Mouse (Mus musculus): Measurements from ENCODE around the gene Pdzrn3.

Pdzrn3 gene

DNA sequence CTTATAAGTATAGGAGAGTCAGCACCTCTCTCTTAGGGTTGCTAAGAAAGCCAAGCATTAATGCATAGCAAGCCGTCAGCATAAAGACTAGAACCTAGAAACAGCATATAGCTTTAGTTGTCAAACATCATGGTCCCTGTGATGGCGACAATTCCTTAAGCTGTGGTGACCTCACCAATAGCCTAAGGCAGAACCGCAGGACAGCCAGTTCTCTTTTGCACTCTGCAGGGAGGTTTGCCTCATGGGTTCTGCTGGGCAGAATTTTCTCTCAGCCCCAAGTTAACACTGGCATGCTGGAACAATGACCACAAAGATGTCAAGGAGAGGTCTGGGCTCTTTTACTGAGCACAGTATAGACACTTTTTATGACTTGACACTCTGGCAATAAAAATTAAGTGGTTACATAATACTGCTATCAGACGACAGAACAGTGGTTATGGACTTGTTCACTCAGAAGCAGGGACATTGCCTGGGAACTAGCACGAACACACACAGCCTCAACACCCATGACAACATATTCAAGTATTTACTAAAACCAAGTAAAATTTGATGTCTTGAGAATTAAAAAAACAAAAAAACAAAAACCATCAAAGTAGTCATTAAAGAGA, 90.0 kb downstream of the Pdzrn3 start:
- DNase-seq, result no peak

DNA sequence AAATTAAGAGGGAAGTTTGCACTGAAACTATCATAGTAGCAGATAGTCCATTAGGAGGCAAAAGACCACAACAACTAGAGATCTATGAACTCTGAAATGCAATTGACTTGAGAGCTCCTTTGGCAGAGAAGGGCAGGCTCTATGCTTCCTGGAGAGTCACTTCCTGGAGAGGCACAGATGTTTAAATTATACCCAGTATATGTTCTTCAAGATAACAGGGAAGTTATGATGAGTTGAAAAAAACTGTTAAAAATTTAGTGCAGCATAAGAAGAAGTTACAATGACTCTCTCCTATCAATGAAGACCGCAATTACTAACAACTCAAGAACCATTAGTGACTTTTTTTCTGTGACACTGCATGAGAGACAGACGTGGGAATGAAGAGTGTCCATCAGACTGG, 90.6 kb downstream of the Pdzrn3 start:
- no peak for DNase-seq

DNA sequence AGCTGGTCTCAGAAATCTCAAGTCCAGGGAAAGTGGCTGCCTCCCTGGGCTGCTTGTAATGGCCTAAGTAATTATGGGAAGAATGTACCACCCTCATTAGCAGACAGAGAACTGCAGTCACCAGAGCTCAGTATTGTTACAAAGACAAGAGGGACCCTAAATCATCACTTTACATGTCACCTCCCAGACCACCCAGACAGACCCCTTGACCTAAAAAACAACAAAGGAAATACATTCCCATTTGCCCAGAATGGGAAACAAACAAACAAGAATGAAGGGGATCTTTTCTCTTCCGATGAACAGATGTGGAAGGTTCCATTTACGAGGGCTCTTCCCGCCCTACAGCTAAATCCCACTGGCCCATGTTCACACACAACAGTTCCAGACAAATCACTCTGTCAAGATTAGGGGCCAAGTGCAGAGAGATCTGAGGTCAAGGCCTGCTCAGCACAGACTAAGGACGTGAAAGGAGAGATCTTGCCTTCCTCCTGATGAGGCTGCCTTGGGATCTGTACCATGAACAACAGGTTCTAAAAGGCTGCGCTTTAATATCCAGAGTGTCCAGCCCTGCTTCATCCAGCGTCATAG, 93.2 kb downstream of the Pdzrn3 start:
- DNase-seq, result no peak

DNA sequence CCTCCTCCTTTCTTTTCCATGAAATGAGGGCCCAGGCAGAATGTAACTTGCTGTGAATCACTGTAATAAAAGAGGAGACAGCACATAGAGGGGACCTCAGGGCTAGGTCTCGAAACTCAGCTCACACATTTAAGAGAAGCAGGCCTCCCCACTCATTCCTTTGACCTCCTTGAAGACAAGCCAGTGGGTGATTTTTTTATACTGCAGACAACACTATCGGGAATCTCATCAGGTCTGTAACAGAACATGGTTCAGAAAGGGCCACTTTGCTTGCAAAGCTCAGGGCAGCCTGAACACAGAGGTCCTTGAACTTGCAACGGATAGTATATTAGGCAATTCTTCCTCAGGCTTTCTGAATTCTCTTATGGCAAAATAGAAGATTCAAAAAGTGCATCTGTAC, 93.8 kb downstream of the Pdzrn3 start:
- no peak for DNase-seq

DNA sequence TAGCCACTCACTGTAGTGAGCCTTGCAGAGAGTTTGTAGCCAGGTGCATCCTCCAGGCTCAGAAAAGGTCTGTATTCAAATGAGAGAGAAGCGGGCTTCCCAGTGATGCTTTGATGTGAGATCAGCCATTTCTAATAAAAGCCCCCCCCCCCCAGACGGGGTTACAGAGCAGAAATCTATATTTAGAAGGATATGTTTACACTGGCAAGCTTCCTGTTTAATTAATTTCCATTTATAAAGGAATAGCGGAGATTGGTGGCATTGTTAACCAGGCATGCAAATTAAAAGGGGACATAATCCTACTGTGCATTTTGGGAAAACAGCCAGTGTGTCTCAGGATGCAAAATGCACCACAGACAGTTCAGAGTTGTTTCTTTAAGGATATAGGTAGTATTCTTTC, 96.1 kb downstream of the Pdzrn3 start:
- DNase-seq, result no peak

DNA sequence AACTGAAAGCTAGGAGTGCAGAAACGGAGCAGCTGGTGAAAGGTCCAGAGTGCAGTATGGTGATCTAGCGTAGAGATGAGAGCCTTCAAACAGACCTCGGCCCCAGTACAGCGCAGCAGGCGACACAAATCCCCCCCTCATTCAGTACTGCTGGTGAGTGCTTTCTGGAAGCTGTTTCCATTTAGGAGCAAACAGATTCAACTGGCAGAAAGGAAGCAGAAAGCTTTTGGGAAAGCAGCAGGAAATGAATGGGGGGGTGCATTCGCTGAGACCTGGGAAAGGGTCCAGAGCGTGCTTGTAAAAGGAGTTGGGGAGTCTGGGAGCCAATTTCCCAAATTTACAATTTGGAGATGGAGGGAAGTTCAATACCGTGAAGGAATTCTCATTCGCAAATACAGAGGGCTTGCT, 96.9 kb downstream of the Pdzrn3 start:
- no peak for DNase-seq

DNA sequence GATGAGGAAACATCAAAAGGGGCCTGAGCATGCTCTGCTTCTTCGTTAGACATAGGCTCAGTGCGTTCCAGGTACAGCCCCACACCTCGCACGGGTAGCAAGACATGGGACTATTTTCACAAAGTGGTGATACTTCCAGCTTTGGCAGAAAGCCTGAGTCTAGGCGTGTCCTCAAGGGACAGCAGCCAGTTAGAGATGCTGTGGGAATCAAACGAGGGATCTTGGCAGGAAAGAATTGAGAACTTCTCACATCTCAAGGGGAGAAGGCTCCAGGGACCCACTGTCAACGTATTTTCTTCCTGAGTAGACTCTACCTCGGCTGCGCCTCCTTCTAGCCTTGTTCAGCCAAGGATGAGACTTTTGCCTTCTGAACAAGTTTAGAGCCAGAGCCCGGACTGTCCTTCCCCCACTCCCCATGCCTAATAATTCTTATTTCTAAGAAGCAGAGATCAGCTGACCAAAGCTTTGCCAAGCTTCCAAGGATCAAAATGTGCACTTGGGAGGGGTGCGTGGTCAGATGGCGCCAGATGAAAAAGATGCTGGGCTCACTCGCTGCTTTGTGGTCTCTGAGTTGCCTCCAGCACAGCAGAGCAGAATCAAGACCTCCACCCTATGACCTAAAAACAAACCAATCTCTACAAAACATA, 99.3 kb downstream of the Pdzrn3 start:
- no peak for DNase-seq

DNA sequence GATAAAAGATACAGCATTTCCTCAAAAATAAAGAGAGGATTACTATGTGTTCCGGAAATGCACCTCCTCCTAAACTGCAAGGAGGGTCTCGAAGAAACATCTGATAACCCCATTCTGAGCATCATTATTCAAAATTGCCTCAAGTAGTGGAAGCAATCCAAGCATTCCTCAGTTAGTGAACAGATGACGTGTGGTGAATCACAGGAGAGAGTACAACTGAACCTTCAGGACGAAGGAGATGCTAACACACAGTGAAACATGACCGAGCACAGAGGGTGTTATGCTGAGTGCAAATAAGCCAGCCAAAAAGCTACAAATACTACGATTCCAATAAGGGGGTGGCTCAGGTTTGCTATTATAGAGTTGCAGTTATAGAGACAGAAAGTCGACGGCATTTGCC, 101.4 kb downstream of the Pdzrn3 start:
- DNase-seq, result no peak

DNA sequence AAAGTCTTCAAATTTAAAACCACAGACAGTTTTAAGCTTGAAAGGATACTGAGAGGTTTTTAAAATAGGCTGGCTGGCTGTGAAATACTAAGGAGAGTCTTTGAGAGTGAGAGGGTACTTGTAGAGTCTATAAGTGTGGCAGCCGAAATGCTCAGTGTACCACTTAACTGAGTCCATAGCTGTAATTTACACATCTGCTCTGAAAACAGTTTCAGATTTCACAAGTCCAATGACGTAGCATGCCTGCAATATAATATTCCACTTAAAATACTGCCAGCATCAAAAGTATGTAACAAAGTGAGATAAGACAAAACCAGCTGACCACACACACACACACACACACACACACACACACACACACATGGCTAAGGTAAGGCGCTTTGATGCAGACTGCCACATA, 101.9 kb downstream of the Pdzrn3 start:
- no peak for DNase-seq

DNA sequence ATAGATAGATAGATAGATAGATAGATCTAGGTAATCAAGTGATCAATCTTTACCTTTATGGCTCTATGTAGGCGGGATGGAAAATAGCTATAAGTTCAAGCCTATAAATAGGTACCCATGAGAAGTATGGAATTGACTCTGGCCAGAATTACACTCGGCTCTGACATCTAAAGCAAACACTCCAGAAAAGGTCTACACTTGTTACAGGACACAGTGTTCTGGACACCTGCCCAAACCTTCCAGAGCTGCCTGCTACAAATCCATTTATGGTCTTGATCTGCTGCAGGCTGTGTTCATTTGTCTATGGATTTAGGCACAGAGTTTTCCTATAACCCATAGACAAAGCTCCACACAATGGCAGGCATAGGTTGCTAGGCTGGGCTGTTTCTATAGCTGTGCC, 102.9 kb downstream of the Pdzrn3 start:
- DNase-seq, result no peak

DNA sequence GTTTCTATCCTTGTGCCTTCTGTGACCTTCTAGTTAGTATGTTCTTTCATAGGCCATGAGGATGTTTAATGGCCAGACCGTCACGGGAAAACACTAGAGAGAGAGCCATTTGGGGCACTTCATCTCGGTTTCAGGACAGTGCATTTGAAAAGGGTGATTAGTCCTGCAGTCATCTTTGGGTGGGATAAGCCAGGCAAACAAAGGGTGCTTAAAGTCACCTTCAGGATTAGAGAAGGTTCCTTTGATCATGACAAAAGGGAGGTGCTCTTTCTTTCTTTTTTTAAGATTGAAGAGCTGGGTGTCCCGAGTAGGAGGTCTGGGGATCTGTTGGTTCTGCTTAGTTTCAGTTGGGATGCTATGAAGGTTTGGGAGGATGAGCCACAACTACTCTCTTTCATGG, 105.4 kb downstream of the Pdzrn3 start:
- no peak for DNase-seq

DNA sequence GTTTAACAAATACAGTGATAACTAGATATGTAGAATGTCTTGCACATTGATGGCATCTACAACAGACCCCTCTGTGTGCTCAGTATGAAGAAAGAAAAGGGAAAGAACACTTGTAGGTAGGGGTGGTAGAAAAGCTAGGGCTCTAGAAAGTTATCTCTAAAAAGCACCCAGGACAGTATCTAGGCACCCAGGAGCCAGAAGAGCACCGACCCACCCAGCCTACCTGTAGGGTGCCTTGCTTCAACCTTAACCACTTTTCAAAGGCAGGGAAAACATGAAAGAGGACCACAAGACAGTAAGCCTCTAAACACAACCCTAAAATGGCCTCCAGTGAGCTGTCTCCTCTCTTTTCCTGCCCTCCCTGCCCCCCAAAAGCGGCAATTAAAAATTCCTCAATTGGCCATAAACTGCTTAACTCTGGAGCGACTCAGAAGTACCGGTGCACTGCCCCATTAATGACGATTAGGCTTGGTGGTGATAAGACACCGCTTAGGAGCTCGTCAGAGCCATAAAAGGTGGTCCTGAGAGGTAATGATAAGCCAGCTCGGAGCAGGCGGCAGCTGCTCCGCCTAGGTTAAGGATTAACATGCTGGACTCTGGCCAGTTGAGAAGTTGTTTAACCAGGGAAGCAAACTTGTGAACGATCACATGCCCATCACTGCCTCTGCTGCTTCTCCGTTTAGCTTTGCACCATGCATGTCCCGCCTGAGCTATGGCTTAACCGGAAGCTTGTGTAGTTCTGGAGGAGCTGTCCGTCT, 106.1 kb downstream of the Pdzrn3 start:
- DNase-seq, result peak; percentile 82

DNA sequence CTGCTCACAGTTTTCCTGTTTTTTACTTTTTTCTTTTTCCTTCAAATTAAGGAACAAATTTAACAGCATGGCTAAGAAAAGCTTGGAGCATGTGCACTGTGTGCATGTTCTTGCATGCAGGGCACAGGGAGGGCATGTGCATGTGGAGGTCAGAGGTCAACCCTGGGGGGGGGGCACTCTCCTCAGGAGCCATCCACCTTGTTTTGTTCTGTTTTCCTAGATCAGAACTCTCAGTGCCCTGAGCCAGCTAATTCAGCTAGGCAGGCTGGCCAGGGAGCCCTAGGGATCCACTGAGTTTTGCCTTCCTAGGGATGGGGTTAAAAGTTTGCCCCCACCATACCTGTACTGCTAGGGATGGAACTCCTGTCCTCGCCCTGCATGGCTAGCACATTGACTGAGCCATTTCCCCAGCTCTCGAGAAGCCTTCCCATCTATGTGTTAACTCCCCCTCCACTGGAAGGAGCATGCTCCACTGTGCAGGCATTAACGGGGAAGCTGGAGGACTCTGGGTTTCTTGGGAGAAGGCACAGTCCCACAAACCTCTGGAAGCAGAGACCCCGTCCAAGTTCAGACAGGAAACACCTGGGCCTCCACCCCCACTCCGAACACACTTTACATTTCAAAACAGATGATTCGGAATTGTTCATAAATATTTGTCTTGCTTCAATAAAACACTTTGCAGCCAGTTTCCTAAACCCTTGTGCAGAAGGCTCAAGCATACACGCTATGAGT, 107.4 kb downstream of the Pdzrn3 start:
- DNase-seq, result no peak

DNA sequence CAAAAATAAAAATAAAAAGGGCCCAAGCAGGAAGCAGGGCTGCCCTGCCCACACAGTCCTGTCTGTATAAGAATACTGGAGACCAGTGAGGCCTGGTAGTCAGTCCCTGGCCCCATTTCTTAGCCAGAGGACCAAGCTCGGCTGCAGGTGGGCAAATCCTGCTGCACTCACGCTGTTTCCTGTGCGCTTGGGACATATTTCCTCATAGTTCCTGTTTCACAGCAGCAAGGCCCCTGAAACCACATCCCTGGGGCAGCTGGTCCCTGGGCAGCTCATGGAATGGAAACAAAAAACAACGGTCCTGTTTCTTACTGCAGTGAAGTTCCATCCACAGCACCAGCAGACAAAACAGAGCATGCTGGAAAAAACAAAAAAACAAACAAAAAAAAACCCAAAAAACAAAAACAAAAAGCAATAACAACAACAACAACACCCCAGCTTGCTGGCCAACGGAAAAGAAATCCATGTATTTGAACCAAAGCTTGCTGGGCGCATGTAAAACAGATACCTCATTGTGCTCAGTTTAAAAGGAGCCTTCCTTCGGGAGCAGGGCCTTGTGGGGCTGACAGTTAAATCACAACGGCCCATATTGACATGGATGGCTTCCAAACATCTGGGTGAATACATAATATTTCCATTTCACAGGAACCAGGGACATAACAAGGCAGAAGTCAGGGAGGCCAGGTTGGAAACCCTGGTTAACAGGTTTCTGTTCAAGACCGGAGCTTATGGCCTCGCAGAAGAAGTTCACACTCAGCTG, 108.2 kb downstream of the Pdzrn3 start:
- no peak for DNase-seq

DNA sequence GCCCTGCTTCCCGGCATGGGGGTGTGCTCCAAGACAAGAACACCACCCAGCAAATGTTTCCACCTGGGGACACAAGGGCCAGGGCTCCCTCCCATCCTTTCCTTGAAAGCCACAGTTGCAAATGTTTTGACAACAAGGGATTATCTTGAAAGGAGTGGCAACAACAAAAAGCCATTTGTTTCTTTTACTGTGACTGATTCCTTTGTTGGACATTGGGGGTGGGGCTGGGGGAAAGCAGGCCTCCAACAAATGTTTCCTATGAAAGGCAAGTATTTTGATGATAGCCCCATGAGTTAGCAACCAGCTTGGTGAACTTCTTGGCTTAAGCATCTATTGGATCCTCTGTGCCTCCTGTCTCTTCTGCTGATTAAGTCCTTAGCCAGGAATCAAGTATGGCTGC, 109.4 kb downstream of the Pdzrn3 start:
- DNase-seq, result no peak

DNA sequence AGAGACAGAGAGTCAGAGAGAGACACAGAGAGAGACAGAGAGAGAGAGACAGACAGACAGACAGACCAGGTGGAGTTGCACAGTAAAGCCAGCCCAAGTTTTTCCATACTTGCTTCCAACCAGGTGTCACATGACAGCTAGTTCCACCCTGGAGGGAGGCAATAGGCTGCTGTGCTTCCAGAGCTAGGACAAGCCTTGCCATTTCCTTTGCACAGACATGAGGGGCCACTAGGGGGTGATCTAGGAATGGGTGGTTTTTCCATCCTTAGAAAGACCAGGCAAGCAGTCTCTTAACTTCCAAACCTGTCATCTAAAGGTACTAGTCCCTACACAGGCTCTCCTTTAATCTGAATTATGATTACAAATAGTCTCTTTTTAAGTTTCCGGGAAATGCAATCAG, 110.9 kb downstream of the Pdzrn3 start:
- peak; percentile 73 for DNase-seq

DNA sequence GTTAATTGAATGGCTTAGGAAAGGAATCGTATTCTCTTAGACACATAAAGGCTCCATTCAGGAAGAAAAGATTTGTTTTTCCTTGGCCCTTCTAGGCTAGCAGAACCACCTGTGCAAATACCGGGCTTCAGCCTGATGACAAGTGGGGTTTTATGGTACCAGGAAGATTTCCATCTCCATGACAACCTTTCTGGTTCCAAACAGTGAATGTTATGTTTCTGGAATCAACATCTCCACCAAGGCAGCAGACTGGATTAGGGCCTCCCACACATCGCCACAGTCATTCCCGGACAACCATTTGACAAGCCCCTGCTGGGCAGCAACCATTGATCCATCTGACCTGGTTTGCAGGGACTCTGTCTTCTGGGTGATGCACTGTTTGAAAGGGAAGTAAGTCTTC, 114.2 kb downstream of the Pdzrn3 start:
- DNase-seq, result no peak

DNA sequence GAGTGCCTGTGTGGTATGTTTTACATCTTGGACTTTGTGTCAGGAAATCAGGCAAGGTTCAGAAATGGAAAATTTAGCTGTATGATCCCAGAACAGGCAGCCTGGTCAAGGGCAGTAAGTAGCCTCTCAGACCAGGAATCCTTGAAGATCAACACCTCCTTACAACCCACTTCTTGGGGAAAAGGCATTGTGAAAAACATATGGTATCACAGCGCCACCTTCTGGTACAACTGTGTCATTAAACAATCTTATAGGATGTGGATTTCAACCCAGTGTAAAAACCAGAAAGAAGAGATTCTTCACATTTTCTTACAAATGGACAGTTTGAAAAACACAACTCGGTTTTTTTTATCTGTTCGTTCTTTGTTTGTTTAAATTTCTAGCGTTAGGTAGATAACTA, 116.2 kb downstream of the Pdzrn3 start:
- DNase-seq, result peak; percentile 13

DNA sequence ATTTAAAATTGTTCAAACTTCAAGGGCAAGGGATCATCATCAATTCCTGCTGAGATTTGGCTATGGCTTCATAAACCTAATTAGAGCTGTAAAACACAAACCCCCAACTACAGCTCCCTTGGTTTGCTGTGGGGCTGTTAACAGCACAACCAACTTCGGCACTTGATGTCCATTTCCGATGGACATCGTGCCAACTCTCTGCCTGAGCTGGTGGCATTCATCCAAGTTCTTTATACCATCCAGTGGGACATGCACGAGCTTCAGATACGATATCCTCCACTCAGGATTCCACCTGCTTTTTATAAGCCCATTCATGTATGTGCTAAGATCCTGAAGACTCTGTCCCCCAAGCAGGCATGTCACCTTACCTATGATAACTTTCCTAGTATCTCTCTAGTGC, 118.3 kb downstream of the Pdzrn3 start:
- no peak for DNase-seq

DNA sequence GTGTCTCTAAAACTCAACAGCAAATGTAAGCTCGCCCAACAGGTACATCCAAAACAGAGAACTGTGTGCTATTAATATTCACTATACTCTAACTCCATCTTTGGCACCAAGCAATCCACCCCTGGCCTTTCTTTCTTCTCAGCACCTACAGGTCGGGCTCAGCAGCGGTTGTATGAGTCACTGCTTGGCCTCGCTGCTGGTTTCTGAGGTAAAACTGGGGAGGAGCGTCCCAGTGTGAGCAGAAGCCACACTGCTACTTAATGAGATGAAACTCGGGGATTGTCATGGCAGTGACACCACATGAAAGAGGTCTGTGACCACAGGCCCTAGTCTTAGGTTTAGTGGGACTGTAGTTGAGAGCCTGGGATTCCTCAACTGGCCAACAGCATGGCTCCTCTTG, 120.3 kb downstream of the Pdzrn3 start:
- no peak for DNase-seq

DNA sequence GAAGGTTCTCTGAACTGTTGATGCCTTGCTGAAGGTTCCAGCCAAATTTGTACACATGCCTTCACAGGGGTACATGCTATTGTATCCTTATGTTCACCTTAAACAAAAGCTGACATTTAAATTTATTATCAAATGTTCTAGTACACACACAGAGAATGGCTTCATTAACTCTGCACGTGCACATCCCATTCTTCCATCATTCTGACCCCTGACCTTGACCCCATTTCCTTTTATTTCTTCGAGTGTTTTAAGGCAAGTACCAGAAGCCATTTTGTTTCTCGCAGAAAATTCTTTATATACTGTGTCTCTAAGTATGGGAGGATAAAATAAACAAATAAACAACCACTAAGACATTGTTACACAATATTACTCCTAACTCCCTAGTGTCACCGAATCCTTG, 123.0 kb downstream of the Pdzrn3 start:
- no peak for DNase-seq

DNA sequence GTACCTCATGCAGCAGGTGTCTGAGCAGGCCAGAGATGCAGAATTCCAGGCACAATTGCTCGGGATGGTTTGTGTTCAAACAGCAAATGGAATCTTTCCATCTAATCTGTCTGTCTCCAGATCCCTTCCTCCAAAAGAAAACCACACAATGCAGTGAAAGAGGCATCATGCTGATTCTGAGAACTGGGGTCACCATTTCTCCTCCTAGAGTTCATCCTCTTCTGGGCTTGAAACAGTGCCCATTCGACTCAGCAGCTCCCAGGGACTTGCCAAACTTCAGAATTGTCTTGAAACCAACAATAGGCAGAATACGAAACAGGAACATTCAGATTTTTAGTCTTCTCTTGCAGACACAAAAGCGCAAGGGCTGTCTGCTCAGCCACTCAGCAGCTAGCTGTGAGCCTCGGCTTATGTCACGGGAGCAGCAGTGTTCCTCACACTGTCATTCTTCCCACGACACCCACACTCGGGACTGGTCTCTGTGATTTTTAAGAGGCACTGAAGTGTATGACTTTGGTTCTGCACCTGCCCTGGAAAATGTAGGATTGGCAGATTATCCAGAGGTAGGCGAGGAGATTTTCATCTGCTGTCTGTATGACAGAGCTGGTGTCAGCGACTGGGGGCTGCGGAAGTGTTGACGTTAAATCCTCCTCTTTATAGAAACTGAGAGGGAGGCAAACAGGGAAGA, 125.6 kb downstream of the Pdzrn3 start:
- DNase-seq, result no peak

Data from kidney, adult 18-20 months (tissue).